Mouse (Mus musculus) bone marrow macrophage, adult 2 months (primary cell): ENCODE results near the gene Cxadr.

Source experiments
- CTCF ChIP-seq: IDR thresholded peaks from 2 replicates; pipeline ENCODE4 v1.5.1; 2012; ENCODE audit warnings: low read depth, mild to moderate bottlenecking, low read length, moderate library complexity
- POLR2A ChIP-seq: IDR thresholded peaks from 2 replicates; pipeline ENCODE4 v1.6.1; 2012; ENCODE audit warnings: mild to moderate bottlenecking, low read depth, low read length, borderline replicate concordance

GRCm38 (mm10) chr16:78302678-78303050 lies 1.4 kb downstream of the Cxadr start:
- TF ChIP-seq CTCF, result no peak
- no peak for TF ChIP-seq POLR2A
